Mouse (Mus musculus) kidney, postnatal 36 days (tissue): ENCODE measurements at regions not wholly inside any gene's neighbourhood (a gene's known extent, or its start where the extent isn't known, plus 50 kb on each side); places are given as distances from the start of the nearest gene placed in this dataset.

Experiments used
- DNase-seq, 2 experiments: peaks; one replicate each; pipeline ENCODE4 v3.0.0; 2021 to 2022; ENCODE audit warnings: mixed read lengths in 2 of 2

DNA sequence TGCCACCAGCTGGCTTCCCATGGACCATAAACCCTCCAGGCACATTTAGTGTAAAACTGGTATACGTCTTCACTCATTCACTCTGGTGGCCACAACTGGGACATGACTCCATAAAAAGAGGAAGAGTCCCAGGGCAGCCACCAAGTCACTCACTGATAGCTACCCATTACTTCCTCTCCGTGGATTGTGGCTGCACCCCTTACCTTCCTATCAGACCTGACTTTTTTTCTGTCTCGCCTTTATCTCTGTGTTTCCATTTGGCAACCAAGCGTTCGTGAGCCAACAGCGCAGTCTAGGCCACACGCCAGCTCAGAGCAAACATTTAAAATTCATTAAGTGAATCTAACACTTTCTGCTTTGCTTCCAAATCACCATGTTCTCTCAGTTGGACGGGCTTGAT is 53.9 kb upstream of the Slc44a1 start:
- DNase-seq: no peak

DNA sequence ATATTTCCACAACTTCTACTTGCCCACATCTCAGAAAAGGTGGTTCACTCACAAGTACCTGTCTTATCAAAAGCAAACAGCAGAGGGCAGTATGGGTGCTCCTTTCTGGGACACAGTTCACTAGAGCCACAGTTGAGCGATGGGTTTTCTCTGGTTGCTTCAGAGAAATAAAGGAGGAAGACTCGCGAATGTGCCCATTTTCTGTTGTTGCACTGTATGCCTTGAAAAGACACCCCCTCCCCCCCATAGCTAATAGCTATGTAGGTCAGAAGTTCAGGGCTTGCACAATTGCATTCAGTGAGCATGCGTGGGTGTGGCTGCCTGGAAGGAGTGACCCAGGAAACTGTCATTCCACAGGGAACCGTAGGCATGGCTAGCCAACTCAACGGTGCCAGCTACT is 55.5 kb upstream of the Slc44a1 start:
- peak; percentile 84 to 85 for DNase-seq

DNA sequence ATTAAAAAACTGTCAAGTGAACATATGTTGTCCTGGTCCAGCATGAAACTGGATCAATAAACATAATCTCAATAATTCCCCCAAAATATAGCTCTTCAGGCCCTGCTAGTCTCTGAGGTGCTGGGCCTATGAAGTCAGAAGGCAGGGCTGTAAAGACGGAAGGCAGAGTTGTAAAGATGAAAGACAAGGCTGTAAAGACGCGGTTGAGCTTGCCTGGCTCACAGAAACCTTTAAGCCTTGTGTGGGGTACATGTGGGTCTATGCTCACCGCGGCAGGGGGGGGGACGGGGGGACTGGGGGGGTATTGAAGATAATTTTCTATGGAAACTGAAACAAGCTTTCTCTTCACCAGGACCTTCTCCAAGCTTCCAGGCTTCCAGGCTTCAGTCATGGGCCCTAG is 56.1 kb upstream of the Slc44a1 start:
- DNase-seq: no peak

DNA sequence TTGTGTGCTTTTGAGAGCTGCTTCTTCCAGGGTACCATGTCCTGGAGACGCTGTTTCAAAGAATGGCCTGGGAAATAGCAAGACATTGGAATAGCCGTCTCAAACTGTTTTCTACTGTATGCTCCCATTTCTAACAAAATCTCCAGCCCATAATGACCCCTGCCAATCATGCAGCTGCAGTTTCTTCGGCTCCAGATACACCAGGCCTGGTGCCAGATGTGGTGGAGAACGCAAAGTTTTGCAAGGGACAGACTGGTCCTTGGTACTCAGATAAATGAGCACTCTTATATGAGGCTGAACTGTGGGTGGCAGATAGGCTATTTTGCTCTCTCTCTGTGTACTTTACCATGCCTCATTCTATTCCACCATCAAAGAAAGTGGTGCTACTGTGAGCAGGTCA is 58.2 kb upstream of the Slc44a1 start:
- DNase-seq: no peak

DNA sequence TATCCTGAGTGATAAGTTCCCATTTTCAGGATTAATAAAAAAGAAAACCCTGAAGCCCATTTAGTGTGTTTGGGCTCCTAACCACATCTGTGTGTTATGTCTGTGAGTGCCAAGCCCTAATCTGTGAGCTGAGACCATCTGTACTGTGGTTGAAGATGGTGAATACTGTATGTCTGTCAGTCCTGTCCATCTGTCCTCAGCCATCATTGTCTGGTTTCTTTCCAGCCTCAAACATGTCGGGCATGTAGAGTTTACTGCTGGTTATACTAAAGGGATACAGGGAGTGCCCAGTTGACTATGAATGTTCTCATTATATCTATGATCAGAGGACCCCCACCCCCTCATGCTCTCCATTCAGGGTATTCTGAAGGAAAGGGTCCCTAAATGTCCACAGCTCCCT is 60.4 kb upstream of the Slc44a1 start:
- no peak for DNase-seq

DNA sequence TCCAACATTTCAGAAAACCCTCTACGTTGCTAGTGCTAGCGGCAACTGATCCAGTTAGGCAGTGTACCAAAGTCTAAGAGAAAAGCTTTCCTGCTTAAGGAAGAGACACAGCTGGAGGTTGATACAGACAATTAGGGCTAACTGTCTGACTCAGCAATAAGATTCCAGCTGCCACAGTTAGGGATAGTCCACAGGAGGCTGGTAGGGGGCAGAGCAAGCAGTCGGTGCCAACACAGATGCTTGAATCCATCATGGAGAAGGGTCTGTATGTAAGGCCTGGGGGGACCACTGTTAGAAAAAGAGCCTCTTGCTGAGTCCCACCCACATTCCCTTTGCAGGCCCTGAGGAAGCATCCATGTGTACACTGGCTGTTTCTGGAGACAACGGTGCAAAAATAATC is 63.2 kb upstream of the Slc44a1 start:
- DNase-seq: no peak

DNA sequence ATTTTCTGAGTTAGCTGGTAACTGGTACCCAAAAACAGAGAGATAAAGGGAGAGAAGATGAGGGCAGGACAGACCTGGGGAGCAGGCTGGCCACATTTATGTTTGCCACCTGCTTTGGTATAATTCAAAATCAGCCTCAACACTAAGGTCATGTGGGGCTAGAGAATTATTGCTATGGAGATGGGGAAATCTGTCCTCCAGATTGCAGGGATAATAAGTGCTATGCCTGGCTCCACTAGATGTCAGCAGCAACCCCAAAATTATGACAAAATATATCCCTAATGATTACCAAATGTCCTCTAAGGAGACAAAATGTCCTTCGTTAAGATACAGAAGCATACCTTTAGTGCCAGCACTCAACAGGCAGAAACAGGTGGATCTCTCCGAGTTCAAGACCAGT is 83.8 kb upstream of the Slc44a1 start:
- DNase-seq: no peak

DNA sequence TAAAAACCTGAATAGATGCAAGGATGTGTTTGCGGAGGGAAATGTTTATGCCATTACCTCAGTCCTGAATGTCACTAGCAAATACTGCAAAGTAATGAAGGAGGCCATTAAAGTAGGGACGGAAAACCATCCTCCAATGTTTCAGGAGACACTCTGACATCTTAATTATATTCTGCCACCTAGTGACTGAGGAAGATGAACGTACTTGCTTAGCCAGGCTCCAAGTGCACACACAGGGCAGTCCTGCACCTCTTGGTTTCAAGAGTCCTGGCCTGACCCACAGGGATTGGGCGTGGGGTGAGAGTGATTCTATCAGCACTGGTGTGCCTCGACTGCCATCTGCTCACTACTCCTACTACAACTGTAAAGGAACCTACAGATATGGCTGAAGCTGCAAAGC is 85.3 kb upstream of the Slc44a1 start:
- DNase-seq: peak; percentile 48 to 58

DNA sequence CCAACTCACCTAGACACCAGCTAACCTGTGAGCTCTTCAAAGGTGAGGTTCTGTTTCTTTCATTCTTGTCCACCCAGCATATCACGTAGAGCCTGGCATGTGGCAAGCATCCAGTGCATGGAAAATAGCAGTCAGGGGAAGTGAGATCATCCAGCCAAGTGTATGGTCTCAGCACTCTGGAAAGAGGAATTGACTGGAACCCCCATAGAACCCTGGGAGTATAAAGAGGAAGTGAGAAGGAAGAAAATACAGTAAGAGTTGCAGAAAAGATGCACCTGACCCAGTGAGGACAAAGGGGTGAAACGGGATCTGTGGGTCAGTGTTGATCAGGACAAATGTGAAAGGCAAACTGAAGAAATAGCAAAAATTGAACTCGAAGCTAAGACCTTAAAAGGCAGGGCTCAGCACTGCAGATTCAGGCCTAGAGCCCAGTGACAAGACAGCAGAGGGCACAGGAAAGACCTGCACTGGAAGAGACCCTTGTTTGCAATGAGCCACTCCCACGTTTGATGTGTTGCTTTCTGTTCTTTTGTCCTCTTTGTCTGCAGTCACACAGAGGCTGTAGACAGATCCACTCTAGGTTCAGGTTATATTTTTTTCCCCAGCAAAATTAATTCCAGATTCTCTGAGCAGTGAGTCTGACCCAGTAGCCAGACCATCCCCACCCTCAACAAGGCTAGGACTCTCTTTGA is 86.7 kb upstream of the Slc44a1 start:
- DNase-seq: peak in 1 of 2 experiments; percentile 11

DNA sequence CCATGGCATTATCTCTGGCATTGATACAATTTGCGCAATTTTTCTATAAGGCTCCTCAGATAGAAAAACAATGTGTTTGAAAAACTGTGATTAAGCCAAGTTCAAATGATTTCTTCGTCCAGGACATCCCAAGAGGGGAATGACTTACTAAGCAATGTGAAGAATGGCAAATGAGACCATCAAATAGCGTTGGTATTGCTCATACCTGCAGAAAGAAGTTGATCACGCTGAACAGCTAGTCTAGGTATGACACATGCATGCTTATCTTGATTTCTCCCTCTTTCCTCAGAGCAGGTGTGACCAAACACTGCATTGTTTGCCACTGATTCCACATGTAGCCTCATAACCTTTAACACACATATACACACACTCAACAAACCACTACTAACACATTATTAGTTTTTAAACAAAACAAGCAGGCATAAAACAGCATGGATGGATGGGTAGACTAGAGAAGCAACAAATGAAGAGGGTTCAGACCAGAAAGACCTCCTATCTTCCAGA is 89.1 kb upstream of the Slc44a1 start:
- DNase-seq: no peak

DNA sequence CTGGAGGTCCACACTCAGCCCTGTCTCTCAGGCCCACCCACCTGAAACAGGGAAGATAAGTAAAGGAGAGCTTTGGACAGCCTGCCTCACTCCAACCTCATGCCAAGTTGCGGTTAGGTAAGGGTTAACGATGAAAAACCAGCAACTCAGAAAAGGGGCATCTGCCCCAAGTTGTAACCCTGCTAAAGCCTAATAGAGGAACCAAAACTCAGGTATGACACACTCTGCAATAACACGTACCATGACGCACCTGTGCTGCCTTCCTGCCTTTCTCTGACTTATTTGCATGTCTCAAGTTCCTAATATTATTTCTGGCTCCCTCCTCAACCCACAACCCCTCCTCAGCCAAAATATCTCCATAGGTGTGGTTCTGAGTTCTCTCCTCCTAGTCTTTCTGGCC is 94.9 kb upstream of the Slc44a1 start:
- no peak for DNase-seq

DNA sequence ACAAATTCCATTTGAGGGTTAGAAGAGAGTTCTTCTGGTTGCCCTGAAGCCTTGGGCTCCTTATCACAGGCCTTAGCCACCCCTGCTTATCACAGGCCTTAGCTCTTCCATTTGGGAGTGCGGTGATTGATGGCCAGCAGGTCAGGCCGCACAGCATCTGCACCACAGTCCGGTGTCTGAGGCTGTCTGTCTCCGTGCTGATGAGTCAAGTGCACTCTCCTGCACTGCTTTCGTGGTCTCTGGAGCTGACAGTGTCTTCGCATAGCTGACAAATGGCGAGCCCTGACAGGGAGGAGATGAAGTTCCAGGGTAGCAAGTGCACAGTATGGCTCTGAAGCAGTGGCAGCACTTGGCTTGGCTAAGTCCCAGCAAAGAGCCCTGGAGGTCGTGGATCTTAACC is 95.7 kb upstream of the Slc44a1 start:
- no peak for DNase-seq

DNA sequence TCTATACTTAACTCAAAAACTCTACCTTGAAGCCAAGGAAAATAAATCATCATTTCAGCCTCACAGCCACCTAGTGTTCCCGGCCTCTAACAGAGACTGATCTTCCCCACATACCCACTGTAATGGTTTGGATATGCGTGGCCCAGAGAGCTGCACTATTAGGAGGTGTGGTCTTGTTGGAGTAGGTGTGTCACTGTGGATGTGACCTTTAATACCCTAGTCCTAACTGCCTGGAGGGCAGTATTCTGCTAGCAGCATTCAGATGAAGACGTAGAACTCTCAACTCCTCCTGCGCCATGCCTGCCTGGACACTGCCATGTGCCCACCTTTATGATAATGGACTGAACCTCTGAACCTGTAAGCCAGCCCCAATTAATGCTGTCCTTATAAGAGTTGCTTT is 99.0 kb upstream of the Slc44a1 start:
- no peak for DNase-seq

DNA sequence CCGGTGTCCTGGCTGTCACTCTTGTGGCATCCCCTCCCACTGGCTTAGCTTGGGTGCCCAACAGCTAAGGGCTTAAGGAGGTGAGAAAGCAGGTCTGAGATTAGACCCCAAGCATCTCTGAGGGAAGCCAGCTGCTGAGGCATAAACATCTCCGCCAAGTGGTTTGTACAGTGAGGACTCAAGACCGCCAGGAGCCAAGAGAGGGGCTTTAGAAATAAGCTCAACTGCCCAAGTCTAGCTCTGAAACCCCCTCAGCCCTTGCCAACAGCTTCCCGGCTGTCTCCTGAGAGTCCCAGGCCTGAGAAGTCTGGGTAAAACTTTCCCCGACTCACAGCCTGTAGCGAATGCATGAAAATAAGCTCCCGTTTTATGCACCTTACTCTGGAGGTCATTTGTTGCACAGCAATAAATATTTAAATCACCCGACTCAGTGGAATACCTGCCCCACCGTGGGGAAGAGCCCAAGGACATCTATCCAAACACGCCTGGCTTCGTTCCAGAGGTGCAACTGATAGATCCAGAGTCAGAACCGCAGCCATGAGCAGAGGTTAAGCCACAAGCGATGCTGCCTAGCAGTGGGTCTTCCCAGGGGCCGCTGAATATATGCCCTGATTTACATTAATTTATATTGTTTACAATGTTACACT is 100.1 kb upstream of the Slc44a1 start:
- DNase-seq: peak in 1 of 2 experiments; percentile 18

DNA sequence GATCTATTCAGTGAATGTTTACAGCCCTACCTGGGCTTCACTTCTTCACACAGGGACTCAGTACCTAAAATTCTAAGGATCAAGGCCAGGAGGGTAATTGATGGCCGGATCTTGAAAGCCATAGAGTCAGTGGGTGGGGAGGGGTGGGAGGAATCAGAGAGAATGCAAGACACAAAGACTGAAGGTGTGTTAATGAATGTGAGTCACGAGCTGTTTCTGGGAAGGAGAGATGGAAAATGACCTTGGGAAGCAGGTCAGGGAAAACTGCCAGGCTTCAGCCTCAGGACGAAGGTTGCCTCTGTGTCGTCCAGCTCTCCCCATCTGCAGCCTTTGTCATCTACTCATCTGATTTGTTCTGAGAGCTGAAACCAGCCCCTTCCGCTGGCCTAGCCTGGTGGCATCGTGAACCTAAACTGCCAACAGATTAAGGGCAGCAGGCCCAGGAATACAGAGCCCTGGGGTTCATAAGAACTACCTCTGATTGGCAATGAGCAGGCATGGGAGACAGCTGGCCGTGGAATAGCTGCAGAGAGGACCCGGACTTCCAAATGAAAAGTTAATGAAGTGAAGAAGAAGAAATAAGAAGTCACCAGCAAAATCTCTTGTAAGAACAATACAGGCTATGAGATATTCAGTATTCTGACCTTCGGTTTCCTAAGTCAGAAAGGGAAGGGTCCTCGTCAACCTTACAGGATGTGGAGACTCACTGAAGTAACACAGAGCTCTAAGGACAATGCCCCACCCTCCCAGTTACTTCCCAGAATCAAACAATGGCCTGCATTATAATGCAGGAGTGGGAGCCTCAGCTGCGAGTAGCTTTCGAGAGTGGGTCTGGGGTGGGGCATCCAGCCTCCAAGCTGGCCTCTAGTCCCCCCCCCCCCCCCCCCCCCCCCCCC is 100.8 kb upstream of the Slc44a1 start:
- peak; percentile 62 to 74 for DNase-seq

DNA sequence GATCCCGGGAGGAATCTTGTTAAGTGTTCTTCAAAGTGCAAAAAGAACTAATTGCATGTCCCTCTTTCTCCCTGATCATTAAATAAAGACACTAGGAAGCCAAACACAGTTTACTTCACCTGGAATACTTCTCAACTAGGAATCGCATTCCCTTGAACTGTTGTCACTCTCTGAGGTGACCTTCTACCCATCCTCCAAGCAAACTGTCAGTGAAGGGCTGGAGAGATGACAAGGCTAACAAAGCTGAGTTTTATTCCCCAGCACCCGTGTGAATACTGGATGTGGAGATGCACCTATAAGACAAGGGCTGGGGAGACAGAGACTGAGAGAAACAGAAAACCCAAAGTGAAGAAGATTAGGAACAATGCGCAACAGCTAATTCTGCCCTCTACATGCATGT is 101.7 kb upstream of the Slc44a1 start:
- DNase-seq: no peak

DNA sequence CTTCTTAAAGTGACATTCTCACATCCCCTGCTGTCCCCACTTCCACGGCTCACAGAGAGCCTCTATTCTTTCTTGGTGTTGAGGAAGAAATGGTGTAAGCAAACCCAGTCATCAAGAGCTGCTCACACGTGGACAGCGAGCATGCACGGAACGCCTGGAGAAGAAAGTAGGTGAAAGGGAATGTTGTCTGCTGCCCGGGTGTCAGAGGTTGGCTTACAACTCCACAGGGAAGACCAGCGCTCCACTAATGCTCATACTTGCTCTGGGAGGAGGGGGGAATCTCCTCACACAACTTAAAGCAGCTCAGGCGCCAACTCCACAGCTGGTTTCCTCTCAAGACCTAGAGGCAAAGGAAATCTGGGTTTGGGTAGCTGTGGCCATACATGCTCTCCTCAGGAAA is 102.4 kb upstream of the Slc44a1 start:
- peak; percentile 52 to 72 for DNase-seq

DNA sequence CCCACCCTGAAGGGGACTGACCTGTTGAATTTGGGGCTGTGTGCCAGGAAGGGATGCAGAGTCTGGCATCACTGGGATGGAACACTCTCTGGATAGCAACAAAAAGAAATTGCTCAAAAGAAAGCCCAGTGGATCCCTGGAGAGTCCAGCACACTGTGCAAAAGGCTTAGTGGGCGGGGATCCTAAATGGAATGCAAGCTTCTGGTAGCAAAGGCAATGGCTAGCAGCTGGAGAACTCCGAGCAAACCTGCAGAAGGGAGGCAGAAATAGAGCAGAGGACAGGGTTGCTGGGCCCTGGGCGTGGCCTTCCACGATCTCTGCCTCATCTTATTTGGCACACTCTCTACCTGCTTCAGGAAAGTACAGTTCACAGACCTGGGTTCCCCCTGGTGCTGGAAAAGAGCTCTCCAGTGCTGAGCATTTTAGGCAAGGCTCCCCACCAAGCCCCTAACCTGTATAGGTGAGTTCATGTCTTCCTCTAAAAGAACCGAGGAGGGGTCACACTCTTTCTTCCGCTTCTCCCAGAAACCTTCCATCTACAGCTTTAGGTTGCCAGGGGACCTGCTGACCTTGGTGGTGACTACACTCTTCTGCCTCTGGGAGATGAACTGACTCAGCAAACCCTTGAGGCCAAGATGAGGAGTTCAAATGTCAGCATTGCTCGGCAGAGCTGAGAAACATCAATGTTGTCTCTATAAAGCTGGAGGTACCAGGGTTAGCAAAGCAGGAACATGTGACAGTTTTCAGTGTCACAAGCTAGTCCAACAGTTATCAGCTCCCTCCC is 112.6 kb upstream of the Slc44a1 start:
- DNase-seq: no peak

DNA sequence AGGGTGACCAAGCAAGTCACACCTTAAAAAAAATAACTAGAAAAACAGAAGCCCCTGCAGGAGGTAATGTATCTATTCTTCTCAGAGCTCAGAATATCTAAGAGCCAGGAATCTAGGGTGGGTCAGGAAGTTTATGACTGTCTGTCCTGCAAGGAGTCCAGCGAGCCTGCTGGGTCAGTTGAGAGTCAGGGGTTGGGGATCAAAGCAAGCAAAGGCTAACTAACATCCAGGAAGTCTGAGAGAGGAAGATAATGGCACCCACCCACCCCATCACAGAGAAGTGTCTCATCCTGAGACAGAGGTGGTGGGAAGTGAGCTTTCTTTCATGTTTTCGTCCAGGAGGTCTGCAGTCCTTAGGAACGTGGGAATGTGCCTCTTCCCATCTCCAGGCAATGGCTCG is 116.4 kb upstream of the Slc44a1 start:
- no peak for DNase-seq

DNA sequence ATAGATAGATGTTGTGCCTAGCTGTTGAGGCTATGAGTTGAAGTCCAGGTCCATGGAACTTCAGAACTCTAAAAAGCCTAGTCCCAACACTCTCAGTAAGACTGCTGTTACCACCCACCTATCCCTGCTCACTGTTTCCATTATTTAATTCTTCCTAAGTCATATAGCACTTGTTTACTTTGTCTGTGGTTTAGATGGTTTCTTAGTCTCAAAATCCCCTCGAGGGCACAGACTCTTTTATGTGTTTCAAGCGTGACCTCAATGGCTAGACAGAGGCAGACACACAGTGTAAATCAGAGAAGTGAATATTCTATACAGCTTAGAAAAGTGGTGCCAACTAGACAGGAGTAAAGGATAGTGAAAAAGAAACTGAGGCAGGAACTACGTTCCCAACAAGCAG is 117.0 kb upstream of the Slc44a1 start:
- no peak for DNase-seq

DNA sequence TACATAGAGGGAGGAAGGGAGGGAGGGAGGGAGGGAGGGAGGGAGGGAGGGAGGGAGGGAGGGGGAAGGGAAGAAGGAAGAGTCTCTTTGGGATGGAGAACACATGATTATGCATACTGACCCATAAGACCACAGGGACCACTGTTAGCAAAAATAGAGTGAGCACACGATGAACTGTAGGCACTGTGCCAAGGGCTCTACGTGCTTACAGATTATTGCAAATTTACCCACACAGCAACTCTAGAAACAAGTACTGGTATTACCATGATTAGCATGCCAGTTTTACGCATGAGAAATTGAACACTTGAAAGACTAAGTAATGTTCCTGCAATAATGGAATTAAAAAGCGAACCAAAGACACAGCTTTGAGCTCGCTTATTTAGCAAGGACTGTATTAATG is 117.7 kb upstream of the Slc44a1 start:
- DNase-seq: no peak

DNA sequence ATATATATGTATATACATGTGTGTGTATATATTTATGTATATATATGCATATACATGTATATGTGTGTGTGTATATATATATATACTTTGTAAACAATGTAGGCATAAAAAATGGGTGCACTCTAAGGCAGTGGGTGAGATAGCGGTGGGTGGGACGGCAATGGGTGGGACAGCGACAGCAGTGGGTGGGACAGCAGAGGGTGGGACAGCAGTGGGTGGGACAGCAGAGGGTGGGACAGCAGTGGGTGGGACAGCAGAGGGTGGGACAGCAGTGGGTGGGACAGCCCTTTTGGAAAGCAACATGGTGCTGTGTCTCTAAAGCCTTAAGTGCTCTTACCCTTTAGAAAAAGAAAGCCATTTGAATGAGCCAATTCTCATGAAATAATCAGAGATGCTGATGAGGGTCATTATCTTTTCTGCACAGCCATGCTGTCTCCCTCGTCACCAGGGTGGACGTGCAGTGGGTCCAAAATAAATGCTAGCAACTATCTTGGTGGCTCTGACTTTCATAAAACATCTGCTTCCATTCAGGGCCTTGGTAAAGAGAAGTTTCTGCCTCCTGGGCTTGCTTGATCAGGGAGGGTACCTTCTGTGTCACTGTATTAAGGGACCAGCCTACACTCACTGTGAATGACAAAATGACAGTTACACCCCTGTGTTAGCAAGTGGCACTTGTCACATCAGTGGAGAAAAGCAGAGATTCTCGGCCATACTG is 119.3 kb upstream of the Slc44a1 start:
- no peak for DNase-seq
